Mouse (Mus musculus) G1E (cell line): ENCODE results near the gene Lsm14a. TPM values are rescaled to one million over a fixed set of nuclear protein-coding genes. Genes with fewer than 3 reads are reported as not detected.
A peak's percentile ranks its signal among the peaks of the same experiment; 100 is the strongest.

Experiments used
- ATAC-seq: 2 replicates; pipeline ENCODE4 v1.8.0; 2016; ENCODE audit warnings: mild to moderate bottlenecking; ENCODE audit not compliant: insufficient number of reproducible peaks, poor library complexity, low FRiP score, severe bottlenecking; ENCODE audit errors: extremely low read depth
- DNase-seq: peaks from one replicate; pipeline ENCODE4 v3.0.0; 2012; ENCODE audit warnings: low spot score
- H3K27me3 ChIP-seq: 2 replicates; pipeline ENCODE4 v1.6.1; 2012; ENCODE audit warnings: mild to moderate bottlenecking, low read length, inconsistent platforms; ENCODE audit not compliant: insufficient read depth
- H3K36me3 ChIP-seq: replicated peaks from 2 replicates; pipeline ENCODE3; 2012; ENCODE audit warnings: mild to moderate bottlenecking, inconsistent platforms
- H3K4me1 ChIP-seq: 2 replicates; pipeline ENCODE4 v1.6.1; 2012; ENCODE audit warnings: low read depth, low read length, inconsistent platforms, mixed read lengths; ENCODE audit not compliant: insufficient read depth
- H3K4me3 ChIP-seq: 2 replicates; pipeline ENCODE4 v1.5.1; 2012; ENCODE audit warnings: low read depth, mild to moderate bottlenecking, inconsistent platforms, low read length, moderate library complexity, mixed read lengths
- H3K9me3 ChIP-seq: replicated peaks from 2 replicates; pipeline ENCODE4 v1.6.1; 2012; ENCODE audit warnings: inconsistent platforms
- CTCF ChIP-seq: IDR thresholded peaks from 2 replicates; pipeline ENCODE4 v1.5.1; 2012; ENCODE audit warnings: low read depth, low read length, inconsistent platforms, mixed read lengths
- GATA1 ChIP-seq: IDR thresholded peaks from 2 replicates; pipeline ENCODE4 v1.6.1; 2012; ENCODE audit warnings: borderline replicate concordance, low read length, inconsistent platforms, mixed read lengths
- GATA2 ChIP-seq: IDR thresholded peaks from 2 replicates; pipeline ENCODE4 v1.6.1; 2012; ENCODE audit warnings: low read depth, low read length, inconsistent platforms, borderline replicate concordance
- POLR2AphosphoS5 ChIP-seq: IDR thresholded peaks from 2 replicates; pipeline ENCODE4 v1.6.1; 2012; ENCODE audit warnings: low read depth, low read length, inconsistent platforms; ENCODE audit not compliant: insufficient replicate concordance
- TAL1 ChIP-seq: conservative IDR thresholded peaks from 2 replicates; pipeline ENCODE4 v1.6.1; 2012; ENCODE audit warnings: low read depth, low read length, inconsistent platforms, mixed read lengths
- polyA plus RNA-seq: library from polyadenylated mRNA; stranded (reverse); fragments of >175 nt; gene quantifications from 2 replicates; pipeline ENCODE4 v1.2.3, GENCODE M21; 2012
- total RNA-seq, 2 experiments: library from RNA; stranded (forward) in 1 of 2; stranded (reverse) in 1 of 2; fragments of 200-1000 nt in 1 of 2; fragments of >200 nt in 1 of 2; fragmentation: Nextera tagmentation in 1 of 2; gene quantifications; 2 replicates each; pipeline ENCODE4 v1.2.3; 2014 to 2017

Lsm14a gene
- total RNA-seq (2014; fragmentation: Nextera tagmentation) (105 and 124 TPM in 2 replicates), total RNA-seq (2017) (73.3 and 79.5 TPM in 2 replicates), polyA plus RNA-seq (42.7 and 52.3 TPM in 2 replicates)

GRCm38 (mm10) chr7:34393215-34393614, at the start of gene Lsm14a:
Gene Lsm14a, minus strand, starts transcription at chr7:34393315.
- no peak within 1 kb of the TSS for H3K4me3 ChIP-seq
- DNase-seq, result no peak
- peaks cover 9% of the 10 kb centered on the region for H3K4me1 ChIP-seq
- no peaks in the 10 kb centered on the region for H3K27me3 ChIP-seq
- ATAC-seq, result no peak
- H3K36me3 ChIP-seq, result peaks cover 3% of the 10 kb centered on the region
- TF ChIP-seq TAL1 (no peak), CTCF (no peak), GATA1 (no peak), POLR2AphosphoS5 (no peak), GATA2 (no peak)
- no peaks in the 10 kb centered on the region for H3K9me3 ChIP-seq

- Histone ChIP-seq H3K4me1 (no peaks in the 10 kb centered on the region), H3K27me3 (no peaks in the 10 kb centered on the region), H3K36me3 (no peaks in the 10 kb centered on the region), H3K4me3 (no peak overlapping the region), H3K9me3 (no peaks in the 10 kb centered on the region)
- no peak for ATAC-seq
- TF ChIP-seq GATA2 (no peak), TAL1 (no peak), POLR2AphosphoS5 (no peak), GATA1 (no peak), CTCF (no peak)
- no peak for DNase-seq
Measured at GRCm38 (mm10) chr7:34438903-34439302, 45.8 kb upstream of the Lsm14a start.

GRCm38 (mm10) chr7:34433597-34433996, 40.5 kb upstream of the Lsm14a start:
- no peaks in the 10 kb centered on the region for H3K27me3 ChIP-seq
- no peak for DNase-seq
- no peaks in the 10 kb centered on the region for H3K4me1 ChIP-seq
- H3K4me3 ChIP-seq, result no peak overlapping the region
- H3K36me3 ChIP-seq, result no peaks in the 10 kb centered on the region
- no peaks in the 10 kb centered on the region for H3K9me3 ChIP-seq
- no peak for TF ChIP-seq POLR2AphosphoS5
- no peak for TF ChIP-seq GATA2
- ATAC-seq, result no peak

- Histone ChIP-seq H3K27me3 (no peaks in the 10 kb centered on the region), H3K36me3 (no peaks in the 10 kb centered on the region), H3K9me3 (no peaks in the 10 kb centered on the region), H3K4me1 (no peaks in the 10 kb centered on the region), H3K4me3 (no peak overlapping the region)
- no peak for ATAC-seq
- DNase-seq, result no peak
- TF ChIP-seq POLR2AphosphoS5, result no peak
- no peak for TF ChIP-seq GATA1
- no peak for TF ChIP-seq GATA2
- no peak for TF ChIP-seq TAL1
- TF ChIP-seq CTCF, result no peak
Measured at GRCm38 (mm10) chr7:34421201-34421600, 28.1 kb upstream of the Lsm14a start.

GRCm38 (mm10) chr7:34407492-34407891, 14.4 kb upstream of the Lsm14a start:
- Histone ChIP-seq H3K4me3 (no peak overlapping the region), H3K4me1 (no peaks in the 10 kb centered on the region), H3K27me3 (0 out of 2 replicates have a peak, but pooled peaks cover 3% of the 10 kb centered on the region), H3K9me3 (no peaks in the 10 kb centered on the region), H3K36me3 (no peaks in the 10 kb centered on the region)
- TF ChIP-seq GATA2 (no peak), CTCF (peak; percentile 77), GATA1 (no peak), TAL1 (no peak), POLR2AphosphoS5 (no peak)
- DNase-seq, result peak; percentile 57
- ATAC-seq, result peak; percentile 63; the same call in 1 of the 2 replicates

GRCm38 (mm10) chr7:34403876-34404275, 10.8 kb upstream of the Lsm14a start:
- DNase-seq, result no peak
- H3K36me3 ChIP-seq, result no peaks in the 10 kb centered on the region
- TF ChIP-seq GATA2 (no peak), CTCF (no peak), POLR2AphosphoS5 (no peak), TAL1 (no peak), GATA1 (no peak)

GRCm38 (mm10) chr7:34400070-34400469, 7.0 kb upstream of the Lsm14a start:
- Histone ChIP-seq H3K27me3 (peaks cover 11% of the 10 kb centered on the region), H3K4me3 (no peak overlapping the region), H3K4me1 (no peaks in the 10 kb centered on the region; the same call in 1 of the 2 replicates), H3K9me3 (no peaks in the 10 kb centered on the region), H3K36me3 (no peaks in the 10 kb centered on the region)
- ATAC-seq, result no peak
- no peak for DNase-seq
- no peak for TF ChIP-seq TAL1
- no peak for TF ChIP-seq GATA2
- TF ChIP-seq CTCF, result no peak
- no peak for TF ChIP-seq GATA1
- TF ChIP-seq POLR2AphosphoS5, result no peak

More at GRCm38 (mm10) chr7:34403876-34404275, 10.8 kb upstream of the Lsm14a start:
- ATAC-seq, result no peak
- Histone ChIP-seq H3K4me3 (no peak overlapping the region), H3K4me1 (no peaks in the 10 kb centered on the region; the same call in 1 of the 2 replicates), H3K9me3 (no peaks in the 10 kb centered on the region), H3K27me3 (peaks cover 11% of the 10 kb centered on the region)
